Mouse (Mus musculus) liver, adult 2 months (tissue): Measurements from ENCODE around the gene Tmem63c. TPM values are rescaled to one million over a fixed set of nuclear protein-coding genes. Genes with fewer than 3 reads are reported as not detected.
A peak's percentile ranks its signal among the peaks of the same experiment; 100 is the strongest.

Experiments used
- DNase-seq: peaks from one replicate; pipeline ENCODE4 v3.0.0-alpha.2; 2011; ENCODE audit warnings: low read depth, low spot score; ENCODE audit errors: extremely low read depth
- H3K27ac ChIP-seq: fragments of 200-500 bp; replicated peaks from 2 replicates; pipeline ENCODE4 v1.5.1; 2012; ENCODE audit warnings: low read depth, mild to moderate bottlenecking, control low read depth, inconsistent platforms, low read length; ENCODE audit not compliant: insufficient read depth
- H3K27me3 ChIP-seq: fragments of 200-500 bp; 2 replicates; pipeline ENCODE4 v1.6.1; 2012; ENCODE audit warnings: mild to moderate bottlenecking, moderate library complexity, low read length, inconsistent platforms; ENCODE audit not compliant: control insufficient read depth, insufficient read depth
- H3K36me3 ChIP-seq: fragments of 200-500 bp; 2 replicates; pipeline ENCODE4 v1.6.1; 2012; ENCODE audit warnings: low read length, inconsistent platforms; ENCODE audit not compliant: control insufficient read depth, insufficient read depth
- H3K4me1 ChIP-seq: fragments of 200-500 bp; 2 replicates; pipeline ENCODE4 v1.6.1; 2011; ENCODE audit warnings: low read length; ENCODE audit not compliant: control insufficient read depth, insufficient read depth
- H3K4me3 ChIP-seq: fragments of 200-500 bp; 2 replicates; pipeline ENCODE4 v1.5.1; 2011; ENCODE audit warnings: low read depth, mild to moderate bottlenecking, control low read depth, low read length, moderate library complexity; ENCODE audit not compliant: insufficient read depth
- H3K79me2 ChIP-seq: fragments of 200-500 bp; 2 replicates; pipeline ENCODE4 v1.6.1; 2012; ENCODE audit warnings: inconsistent platforms, mild to moderate bottlenecking, low read length, moderate library complexity; ENCODE audit not compliant: control insufficient read depth, insufficient read depth
- H3K9ac ChIP-seq: fragments of 200-500 bp; 2 replicates; pipeline ENCODE4 v1.6.1; 2012; ENCODE audit warnings: low read depth, mild to moderate bottlenecking, control low read depth, inconsistent platforms, low read length
- CTCF ChIP-seq: fragments of 200-500 bp; IDR thresholded peaks from 2 replicates; pipeline ENCODE4 v1.5.1; 2011; ENCODE audit warnings: low read depth, low read length, control low read depth
- POLR2A ChIP-seq: fragments of 200-500 bp; IDR thresholded peaks from 2 replicates; pipeline ENCODE4 v1.6.1; 2011; ENCODE audit warnings: low read length, control low read depth; ENCODE audit not compliant: insufficient read depth; ENCODE audit errors: extremely low read depth
- WGBS: fragments of 180-500 bp; shearing (Covaris S2); methylation state at CpG from one replicate; pipeline ENCODE4 v1.1.7; 2018; 5-methylcytosine and 5-hydroxymethylcytosine counted together
- polyA plus RNA-seq: library from polyadenylated mRNA; depleted of rRNA; stranded (reverse); fragments of >200 nt; gene quantifications from 2 replicates; pipeline ENCODE4 v1.2.3, GENCODE M21; 2012
- total RNA-seq: library from RNA; depleted of rRNA; stranded (reverse); fragments of >200 nt; gene quantifications from 2 replicates; pipeline ENCODE4 v1.2.3, GENCODE M21; 2014

The Tmem63c gene
- total and polyA plus RNA-seq, 2 experiments, result not detected

DNA sequence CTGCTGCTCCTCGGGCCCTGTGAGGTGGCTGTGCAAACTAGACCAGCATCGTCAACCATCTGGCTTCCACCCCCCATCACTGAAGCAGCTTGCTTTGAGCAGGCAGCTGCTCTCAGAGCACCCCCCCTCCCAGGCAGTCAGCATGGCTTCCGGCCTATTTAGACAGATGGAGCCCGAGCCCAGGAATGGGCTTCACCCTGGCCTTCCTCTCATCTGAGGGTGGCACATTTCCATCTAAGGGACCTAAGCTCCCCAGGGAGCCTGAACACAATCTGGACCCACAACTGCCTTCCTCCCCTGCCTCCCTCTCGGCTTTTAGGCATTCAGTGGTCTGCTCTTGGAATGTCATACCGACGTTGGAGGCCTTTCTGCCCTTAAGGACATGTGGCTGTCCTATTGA, 22.1 kb downstream of the Tmem63c start:
- H3K9ac ChIP-seq, result no peak overlapping the region
- H3K27me3 ChIP-seq, result no peaks in the 10 kb centered on the region
- DNase-seq, result no peak
- no peak overlapping the region for H3K27ac ChIP-seq
- 60% methylated on average over 7 of the region's 7 CpGs for WGBS
- no peaks in the 10 kb centered on the region for H3K36me3 ChIP-seq
- no peak overlapping the region for H3K4me3 ChIP-seq
- TF ChIP-seq POLR2A (no peak), CTCF (no peak)
- no peaks in the 10 kb centered on the region for H3K79me2 ChIP-seq
- no peaks in the 10 kb centered on the region for H3K4me1 ChIP-seq

DNA sequence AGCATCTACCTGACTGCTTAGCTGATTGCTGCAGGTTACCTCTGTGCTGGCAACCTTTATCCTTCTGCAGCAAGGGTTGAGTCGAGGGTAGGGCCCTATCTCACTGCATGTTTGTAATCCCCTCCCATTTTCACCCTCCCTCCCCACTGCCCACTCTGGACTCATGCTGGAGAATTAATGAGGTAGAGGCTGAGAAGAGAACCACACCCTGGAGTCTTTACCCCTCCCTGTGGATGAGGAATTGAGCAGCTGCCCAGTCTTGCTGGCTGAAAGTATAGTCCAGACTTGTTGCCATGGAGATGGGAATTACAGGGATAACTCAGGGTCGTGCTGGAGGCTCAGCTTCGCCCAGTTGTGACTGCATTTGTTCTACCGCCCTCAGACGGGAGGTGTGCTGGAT, 23.6 kb downstream of the Tmem63c start:
- Histone ChIP-seq H3K79me2 (no peaks in the 10 kb centered on the region), H3K4me1 (no peaks in the 10 kb centered on the region), H3K36me3 (no peaks in the 10 kb centered on the region), H3K27me3 (no peaks in the 10 kb centered on the region), H3K4me3 (no peak overlapping the region), H3K9ac (no peak overlapping the region), H3K27ac (no peak overlapping the region)
- DNase-seq, result no peak
- WGBS, result 36% methylated on average over 5 of the region's 5 CpGs
- TF ChIP-seq CTCF, result no peak
- no peak for TF ChIP-seq POLR2A

DNA sequence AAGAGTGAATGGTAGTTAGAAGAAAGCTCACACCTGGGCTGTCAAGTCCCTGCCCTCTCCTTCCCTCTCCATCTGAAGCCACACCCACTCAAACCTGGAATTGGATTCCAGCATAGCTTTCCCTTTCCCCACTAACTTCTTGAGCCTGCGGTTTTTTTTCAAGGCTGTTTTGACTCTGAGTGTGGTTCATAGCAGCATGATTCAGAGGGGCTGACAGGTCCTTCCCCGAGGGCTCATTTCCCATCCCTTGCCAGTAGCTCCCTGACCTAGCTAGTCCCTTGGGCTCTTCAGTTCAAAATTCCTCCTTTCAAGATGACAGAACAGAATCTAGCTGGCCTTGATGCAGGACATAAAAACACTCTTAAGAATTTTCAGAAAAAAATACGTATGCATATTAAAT, 26.4 kb downstream of the Tmem63c start:
- 58% methylated on average over 3 of the region's 3 CpGs for WGBS
- Histone ChIP-seq H3K79me2 (no peaks in the 10 kb centered on the region), H3K27me3 (no peaks in the 10 kb centered on the region), H3K4me3 (no peak overlapping the region), H3K36me3 (no peaks in the 10 kb centered on the region), H3K4me1 (no peaks in the 10 kb centered on the region), H3K9ac (no peak overlapping the region), H3K27ac (no peak overlapping the region)
- no peak for DNase-seq
- no peak for TF ChIP-seq POLR2A
- no peak for TF ChIP-seq CTCF

DNA sequence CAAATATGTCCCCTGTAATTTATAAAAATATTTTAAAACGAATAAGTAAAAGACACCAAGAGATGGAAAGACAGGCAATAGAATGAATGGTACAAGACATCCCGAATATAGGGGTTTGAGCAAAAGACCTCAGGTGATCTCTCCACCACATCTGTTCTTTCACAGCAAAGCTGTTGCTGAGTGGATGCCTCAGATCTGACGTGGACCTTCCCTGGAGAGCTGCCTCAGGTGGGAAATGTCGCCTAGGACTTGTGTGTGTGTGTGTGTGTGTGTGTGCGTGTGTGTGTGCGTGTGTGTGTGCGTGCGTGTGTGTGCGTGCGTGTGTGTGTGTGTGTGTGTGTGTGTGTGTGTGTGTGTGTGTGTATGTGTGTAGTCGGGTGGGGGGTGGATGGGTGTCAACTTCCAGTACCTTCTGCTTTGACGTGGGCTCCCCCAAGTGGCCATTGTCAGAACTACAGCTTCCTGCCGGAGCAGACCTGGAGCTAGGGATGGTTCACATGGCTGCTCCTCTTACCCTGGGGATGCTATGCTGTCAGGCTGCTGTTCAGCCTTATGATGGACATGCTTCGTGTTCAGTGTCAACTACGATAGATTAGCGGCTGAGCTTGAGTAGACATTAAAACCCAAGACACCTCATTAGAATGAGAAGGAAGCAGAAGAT, 31.7 kb downstream of the Tmem63c start:
- Histone ChIP-seq H3K9ac (no peak overlapping the region), H3K4me1 (no peaks in the 10 kb centered on the region), H3K36me3 (no peaks in the 10 kb centered on the region), H3K27me3 (no peaks in the 10 kb centered on the region), H3K27ac (no peak overlapping the region), H3K4me3 (no peak overlapping the region), H3K79me2 (no peaks in the 10 kb centered on the region)
- no peak for TF ChIP-seq POLR2A
- peak; percentile 94 for TF ChIP-seq CTCF
- 23% methylated on average over 11 of the region's 16 CpGs for WGBS
- peak; percentile 30 for DNase-seq

DNA sequence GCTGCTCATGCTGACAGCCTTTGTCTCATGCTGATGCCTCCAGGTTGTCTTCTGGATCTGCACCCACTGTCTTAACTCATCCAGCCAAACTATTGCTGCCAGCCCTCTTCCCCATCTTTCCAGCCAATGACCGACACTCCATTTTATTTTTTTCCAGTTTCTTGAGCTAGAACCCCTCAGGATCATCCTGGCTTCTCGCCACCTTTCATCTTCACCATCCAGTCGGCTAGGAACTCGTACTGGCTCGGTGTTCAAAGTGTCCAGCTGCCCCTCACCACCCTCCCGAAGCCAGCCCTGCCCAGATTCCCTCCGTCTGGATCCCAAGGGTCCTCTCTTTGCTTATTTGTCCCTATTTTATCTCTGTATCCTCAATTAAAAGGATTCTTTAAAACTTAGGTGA, 33.7 kb downstream of the Tmem63c start:
- H3K4me1 ChIP-seq, result no peaks in the 10 kb centered on the region
- H3K9ac ChIP-seq, result no peak overlapping the region
- 61% methylated on average over 7 of the region's 7 CpGs for WGBS
- no peak overlapping the region for H3K27ac ChIP-seq
- TF ChIP-seq CTCF (no peak), POLR2A (no peak)
- H3K4me3 ChIP-seq, result no peak overlapping the region
- no peaks in the 10 kb centered on the region for H3K36me3 ChIP-seq
- H3K27me3 ChIP-seq, result no peaks in the 10 kb centered on the region
- DNase-seq, result no peak
- H3K79me2 ChIP-seq, result no peaks in the 10 kb centered on the region

DNA sequence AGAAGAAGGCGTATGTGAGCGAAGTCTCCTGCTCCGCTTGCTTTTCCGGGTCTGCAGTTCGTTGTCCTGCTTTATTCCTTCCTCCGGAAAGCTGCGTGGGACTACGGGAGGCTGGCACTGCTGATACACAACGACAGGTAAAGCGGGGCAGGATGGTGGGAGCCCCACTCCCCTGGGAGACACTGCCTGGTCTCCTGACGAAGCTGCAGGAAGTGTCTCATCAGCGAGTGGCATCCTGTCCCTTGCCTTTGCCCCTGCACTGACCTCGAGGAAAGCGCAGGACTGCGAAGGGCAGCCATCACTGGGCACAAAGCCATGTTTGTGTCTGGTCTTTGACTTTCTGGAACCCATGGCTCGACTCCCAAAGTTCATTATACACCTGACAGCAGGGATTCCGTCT, 35.9 kb downstream of the Tmem63c start:
- H3K27ac ChIP-seq, result no peak overlapping the region
- DNase-seq, result no peak
- H3K27me3 ChIP-seq, result no peaks in the 10 kb centered on the region
- H3K36me3 ChIP-seq, result no peaks in the 10 kb centered on the region
- no peak overlapping the region for H3K9ac ChIP-seq
- no peaks in the 10 kb centered on the region for H3K4me1 ChIP-seq
- 58% methylated on average over 17 of the region's 17 CpGs for WGBS
- H3K4me3 ChIP-seq, result no peak overlapping the region
- H3K79me2 ChIP-seq, result no peaks in the 10 kb centered on the region
- TF ChIP-seq CTCF (no peak), POLR2A (no peak)
